Comparison of ENCODE assay signal across 8 mouse cellular contexts in genomic region chr8:109535140-109535990, GRCm38 (mm10). TPM values are rescaled to one million over a fixed set of nuclear protein-coding genes. Genes with fewer than 3 reads are reported as not detected.
DNase-seq lines count a peak whose midpoint lies in the region; ATAC-seq and TF ChIP-seq lines count a peak whose summit lies in the region.
"Had no signal": no experiment of that assay in that cellular context is flagged by ENCODE, and none has a peak within 500 bp of the region (broad histone marks: within the 10 kb centered on the region; RNA-seq: fewer than 3 reads in every experiment).

No protein-coding gene starts in this region.

- no peak overlapping the region for H3K4me2 ChIP-seq in intestine, embryonic 14.5 days (ENCODE audit: low read length)
- H3K4me2 ChIP-seq in intestine, embryonic 15.5 days (replicated peaks) = no peak overlapping the region
- H3K4me2 ChIP-seq in limb, embryonic 11.5 days (ENCODE audit: low read depth, severe bottlenecking) = no peak overlapping the region
- H3K4me2 ChIP-seq: lung, embryonic 15.5 days had no signal

- 89% methylated on average over 19 of the region's 19 CpGs for WGBS in intestine, embryonic 14.5 days
- WGBS in intestine, embryonic 15.5 days = 86% methylated on average over 19 of the region's 19 CpGs
- WGBS in limb, embryonic 11.5 days = 90% methylated on average over 19 of the region's 19 CpGs

- no peak overlapping the region for H3K4me3 ChIP-seq in intestine, embryonic 14.5 days (ENCODE audit: low read depth, low read length)
- no peak overlapping the region for H3K4me3 ChIP-seq in intestine, embryonic 15.5 days (replicated peaks)
- peak overlapping the region; percentile 53 for H3K4me3 ChIP-seq in E14TG2a.4 (replicated peaks; ENCODE audit: low read length)
- no peak overlapping the region for H3K4me3 ChIP-seq in cortical plate, adult 2 months (ENCODE audit: insufficient read depth, low read length)
- no peak overlapping the region for H3K4me3 ChIP-seq in limb, embryonic 11.5 days (ENCODE audit: low read depth, low read length)
- H3K4me3 ChIP-seq: lung, embryonic 15.5 days had no signal

- no peak overlapping the region for H3K27ac ChIP-seq in intestine, embryonic 14.5 days (ENCODE audit: low read depth)
- no peak overlapping the region for H3K27ac ChIP-seq in intestine, embryonic 15.5 days
- no peak overlapping the region for H3K27ac ChIP-seq in cortical plate, adult 2 months (ENCODE audit: insufficient read depth, low read length)
- H3K27ac ChIP-seq in limb, embryonic 11.5 days (replicated peaks; ENCODE audit: low read depth, low read length) = no peak overlapping the region
- H3K27ac ChIP-seq: lung, embryonic 15.5 days had no signal

- no peaks in the 10 kb centered on the region for H3K9me3 ChIP-seq in intestine, embryonic 14.5 days (ENCODE audit: control insufficient read depth, low read length)
- H3K9me3 ChIP-seq in intestine, embryonic 15.5 days = no peaks in the 10 kb centered on the region
- no peaks in the 10 kb centered on the region for H3K9me3 ChIP-seq in E14TG2a.4 (ENCODE audit: low read length)
- H3K9me3 ChIP-seq in limb, embryonic 11.5 days (ENCODE audit: control insufficient read depth, low read length) = no peaks in the 10 kb centered on the region
- H3K9me3 ChIP-seq: lung, embryonic 15.5 days had no signal

- no peaks in the 10 kb centered on the region for H3K27me3 ChIP-seq in intestine, embryonic 14.5 days (replicated peaks; ENCODE audit: control insufficient read depth, insufficient read depth, low read length)
- H3K27me3 ChIP-seq in intestine, embryonic 15.5 days (replicated peaks) = no peaks in the 10 kb centered on the region
- H3K27me3 ChIP-seq in E14TG2a.4 (ENCODE audit: insufficient read depth, low read length) = peaks cover 27% of the 10 kb centered on the region; the same call in 1 of the 2 replicates
- no peaks in the 10 kb centered on the region for H3K27me3 ChIP-seq in limb, embryonic 11.5 days (ENCODE audit: control insufficient read depth, insufficient read depth, low read length)
- H3K27me3 ChIP-seq: lung, embryonic 15.5 days had no signal

- H3K4me1 ChIP-seq in intestine, embryonic 14.5 days (replicated peaks; ENCODE audit: control insufficient read depth, insufficient read depth, low read length) = no peaks in the 10 kb centered on the region
- H3K4me1 ChIP-seq in intestine, embryonic 15.5 days (replicated peaks) = no peaks in the 10 kb centered on the region
- H3K4me1 ChIP-seq in E14TG2a.4 (replicated peaks; ENCODE audit: low read depth, low read length) = peaks cover 18% of the 10 kb centered on the region
- H3K4me1 ChIP-seq in cortical plate, adult 2 months (ENCODE audit: control insufficient read depth, insufficient read depth, low read length) = no peaks in the 10 kb centered on the region
- 0 out of 2 replicates have a peak, but pooled peaks cover 3% of the 10 kb centered on the region for H3K4me1 ChIP-seq in limb, embryonic 11.5 days (ENCODE audit: control insufficient read depth, insufficient read depth, low read length)
- H3K4me1 ChIP-seq: lung, embryonic 15.5 days had no signal

- TF ChIP-seq CTCF in E14TG2a.4 (conservative IDR thresholded peaks at IDR 0.05; ENCODE audit: low read length) = peak; percentile 93
- TF ChIP-seq CTCF in cortical plate, adult 2 months (IDR thresholded peaks at IDR 0.05; ENCODE audit: extremely low read depth, insufficient read depth, low read length) = peak; percentile 49; the same call in 1 of the 2 replicates

- H3K9ac ChIP-seq in intestine, embryonic 14.5 days (ENCODE audit: low read length) = no peak overlapping the region
- no peak overlapping the region for H3K9ac ChIP-seq in intestine, embryonic 15.5 days
- no peak overlapping the region for H3K9ac ChIP-seq in limb, embryonic 11.5 days (ENCODE audit: low read length)
- H3K9ac ChIP-seq: lung, embryonic 15.5 days had no signal

- no peak for TF ChIP-seq POLR2A in cortical plate, adult 2 months (IDR thresholded peaks at IDR 0.05; ENCODE audit: extremely low read depth, insufficient read depth, low read length)

- no peaks in the 10 kb centered on the region for H3K36me3 ChIP-seq in intestine, embryonic 14.5 days (ENCODE audit: control insufficient read depth, insufficient read depth, low read length)
- no peaks in the 10 kb centered on the region for H3K36me3 ChIP-seq in intestine, embryonic 15.5 days
- H3K36me3 ChIP-seq in E14TG2a.4 (ENCODE audit: insufficient read depth, low read length) = no peaks in the 10 kb centered on the region
- H3K36me3 ChIP-seq in limb, embryonic 11.5 days (ENCODE audit: control insufficient read depth, insufficient read depth, low read length) = no peaks in the 10 kb centered on the region
- H3K36me3 ChIP-seq: lung, embryonic 15.5 days had no signal

- peak; percentile 63 for DNase-seq in intestine, embryonic 14.5 days (ENCODE audit: low spot score)
- peak; percentile 73 for DNase-seq in 3T3-L1 (ENCODE audit: low read depth, low spot score)
- peak; percentile 76 for DNase-seq in limb, embryonic 11.5 days (ENCODE audit: low spot score)
- peak; percentile 45 to 68 for DNase-seq in spleen, postnatal 10 days (ENCODE audit: low spot score in 2 of 2)

- no peak for ATAC-seq in intestine, embryonic 14.5 days (replicated peaks; ENCODE audit: low FRiP score, low TSS enrichment, low read depth)
- ATAC-seq in intestine, embryonic 15.5 days = no peak
- ATAC-seq in limb, embryonic 11.5 days (ENCODE audit: insufficient number of reproducible peaks, low FRiP score, low TSS enrichment, low read depth) = no peak

RNA-seq across cellular contexts. Expression of gene Dhx38, which starts 30.3 kb away (rescaled TPM):
- 22.1 and 23.3 TPM in 2 replicates for polyA plus RNA-seq in intestine, embryonic 14.5 days (2014; fragmentation: Nextera tagmentation; extraction: Ambion mirVana)
- 20.8 and 21.6 TPM in 2 replicates for polyA plus RNA-seq in intestine, embryonic 15.5 days (2015; fragmentation: Nextera tagmentation; extraction: Ambion mirVana)
- polyA plus RNA-seq in cortical plate, adult 2 months (2012; rRNA removed) = 17.4 TPM in 2 replicates
- 28.7 and 29.3 TPM in 2 replicates for polyA plus RNA-seq in limb, embryonic 11.5 days (2014; fragmentation: Nextera tagmentation; extraction: Ambion mirVana)

RNA-seq across cellular contexts. Expression of gene Txnl4b, which starts 30.3 kb away (rescaled TPM):
- polyA plus RNA-seq in intestine, embryonic 14.5 days (2014; fragmentation: Nextera tagmentation; extraction: Ambion mirVana) = 23.6 and 24.3 TPM in 2 replicates
- 21.5 and 24.5 TPM in 2 replicates for polyA plus RNA-seq in intestine, embryonic 15.5 days (2015; fragmentation: Nextera tagmentation; extraction: Ambion mirVana)
- 12.1 TPM in 2 replicates for polyA plus RNA-seq in cortical plate, adult 2 months (2012; rRNA removed)
- polyA plus RNA-seq in limb, embryonic 11.5 days (2014; fragmentation: Nextera tagmentation; extraction: Ambion mirVana) = 28.3 and 28.5 TPM in 2 replicates

RNA-seq across cellular contexts. Expression of gene Pmfbp1, which starts 41.5 kb away (rescaled TPM):
- polyA plus RNA-seq in intestine, embryonic 14.5 days (2014; fragmentation: Nextera tagmentation; extraction: Ambion mirVana) = 0.05 TPM in 1 of 2 replicates, not detected in the other
- not detected in 2 replicates for polyA plus RNA-seq in intestine, embryonic 15.5 days (2015; fragmentation: Nextera tagmentation; extraction: Ambion mirVana)
- polyA plus RNA-seq in cortical plate, adult 2 months (2012; rRNA removed) = 0.13 and 0.26 TPM in 2 replicates
- polyA plus RNA-seq in limb, embryonic 11.5 days (2014; fragmentation: Nextera tagmentation; extraction: Ambion mirVana) = 0.12 and 0.16 TPM in 2 replicates
- polyA plus RNA-seq: lung, embryonic 15.5 days had no signal

RNA-seq across cellular contexts. Expression of gene Hp, which starts 43.6 kb away (rescaled TPM):
- 0.17 and 0.53 TPM in 2 replicates for polyA plus RNA-seq in intestine, embryonic 14.5 days (2014; fragmentation: Nextera tagmentation; extraction: Ambion mirVana)
- polyA plus RNA-seq in intestine, embryonic 15.5 days (2015; fragmentation: Nextera tagmentation; extraction: Ambion mirVana) = 2.2 and 3.6 TPM in 2 replicates
- 0.23 and 0.31 TPM in 2 replicates for polyA plus RNA-seq in cortical plate, adult 2 months (2012; rRNA removed)
- polyA plus RNA-seq in limb, embryonic 11.5 days (2014; fragmentation: Nextera tagmentation; extraction: Ambion mirVana) = 0.74 and 1.1 TPM in 2 replicates
